Mouse (Mus musculus): Measurements from ENCODE around the gene Vezf1. TPM values are rescaled to one million over a fixed set of nuclear protein-coding genes. Genes with fewer than 3 reads are reported as not detected.

Vezf1 gene
- total RNA-seq, 2 experiments from 2014 or later = 41.5 to 41.9 TPM

DNA sequence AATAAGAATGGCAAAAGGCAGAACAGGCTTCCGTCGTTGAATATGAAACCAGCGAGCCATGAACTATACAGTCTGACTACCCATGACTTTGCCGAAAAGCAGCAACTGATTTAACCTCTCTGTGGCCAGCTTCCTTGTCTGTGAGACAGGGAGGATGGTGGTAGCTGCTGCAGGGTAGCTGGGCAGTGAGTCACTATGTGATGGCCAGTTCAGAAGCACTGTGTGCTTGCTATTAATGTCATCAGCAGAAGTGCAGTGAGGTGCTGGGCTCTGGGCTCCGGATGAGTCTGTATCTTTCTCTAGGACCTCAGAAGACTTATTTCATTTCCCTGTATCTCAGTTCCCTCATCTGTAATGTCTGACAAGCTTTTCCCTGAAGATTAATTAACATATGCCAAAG is 22.2 kb downstream of the Vezf1 start:
- intact Hi-C loops (cut with DNase I) = no loop called here

GRCm38 (mm10) chr11:88091949-88092348 is 23.9 kb downstream of the Vezf1 start:
- no peak for DNase-seq

More for the DNA sequence above, 22.2 kb downstream of the Vezf1 start:
- no peak for DNase-seq

GRCm38 (mm10) chr11:88097173-88097572 is 29.1 kb downstream of the Vezf1 start:
- intact Hi-C loops (cut with DNase I) = loop anchor here (2.0 to 5.0 kb wide), 2 partner anchors 24 to 65 kb away; no protein-coding TSS in a partner anchor
- peak; percentile 58 to 74 for DNase-seq

More at GRCm38 (mm10) chr11:88091949-88092348, 23.9 kb downstream of the Vezf1 start:
- intact Hi-C loops (cut with DNase I) = no loop called here

DNA sequence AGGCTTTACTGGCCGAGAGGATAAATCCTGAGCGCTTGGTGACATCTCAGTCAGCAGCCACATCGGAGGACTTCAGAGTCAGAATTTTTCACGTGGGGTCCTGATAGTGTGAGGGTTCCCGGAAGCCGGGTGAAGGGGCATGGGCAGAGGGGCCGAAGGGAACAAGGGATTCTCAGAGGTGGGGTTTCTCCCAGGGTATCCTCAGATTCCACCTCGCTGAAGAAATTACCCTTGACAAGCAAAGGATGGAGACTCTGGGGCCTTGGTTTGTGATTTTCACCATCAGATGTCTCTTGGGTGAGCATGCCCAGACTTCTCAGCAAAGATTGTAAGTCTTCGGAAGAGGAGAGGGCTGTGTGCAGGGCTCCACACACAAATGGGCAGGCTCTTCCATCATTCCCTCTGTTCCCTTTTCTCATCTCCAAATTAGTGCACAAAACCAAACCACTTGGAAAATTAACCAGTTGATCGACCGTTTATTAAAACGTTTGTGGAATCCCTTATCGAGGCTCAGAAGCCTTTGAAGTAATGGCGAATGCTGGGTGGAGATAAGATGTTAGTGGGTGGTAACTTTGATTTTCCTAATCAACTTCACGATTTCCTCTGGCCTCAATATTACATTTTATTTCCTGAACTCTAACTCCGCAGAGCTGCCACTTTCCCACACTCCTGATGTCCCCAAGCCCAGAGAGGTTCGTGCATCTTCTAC is 30.1 kb downstream of the Vezf1 start, which contains the start of gene Cuedc1:
Gene Cuedc1, plus strand, starts transcription at position 38 of the 709 bp plus-strand sequence.
- intact Hi-C loops (cut with DNase I) = loop anchor here (2.0 to 5.0 kb wide), 2 partner anchors 21 to 64 kb away; no protein-coding TSS in a partner anchor
- DNase-seq = no peak

- intact Hi-C loops (cut with DNase I) = loop anchor here (2.0 to 5.0 kb wide), 2 partner anchors 20 to 63 kb away; no protein-coding TSS in a partner anchor
- DNase-seq = peak; percentile 87 to 88
Measured at GRCm38 (mm10) chr11:88098787-88099598, 30.9 kb downstream of the Vezf1 start.

- intact Hi-C loops (cut with DNase I) = loop anchor here (2.0 to 5.0 kb wide), 2 partner anchors 19 to 63 kb away; no protein-coding TSS in a partner anchor
- DNase-seq = peak; percentile 91
Measured at GRCm38 (mm10) chr11:88099599-88100023, 31.5 kb downstream of the Vezf1 start.

- DNase-seq = no peak
- intact Hi-C loops (cut with DNase I) = no loop called here
Measured at GRCm38 (mm10) chr11:88100170-88100569, 32.1 kb downstream of the Vezf1 start.

GRCm38 (mm10) chr11:88103214-88103941 is 35.3 kb downstream of the Vezf1 start:
- intact Hi-C loops (cut with DNase I) = no loop called here
- no peak for DNase-seq

GRCm38 (mm10) chr11:88105494-88106291 is 37.6 kb downstream of the Vezf1 start:
- DNase-seq = no peak
- intact Hi-C loops (cut with DNase I) = loop anchor here (2.0 kb wide), 1 partner anchor 25 kb away; no protein-coding TSS in a partner anchor

- no peak for DNase-seq
- intact Hi-C loops (cut with DNase I) = no loop called here
Measured at GRCm38 (mm10) chr11:88106292-88106554, 38.1 kb downstream of the Vezf1 start.

- intact Hi-C loops (cut with DNase I) = no loop called here
- DNase-seq = no peak
Measured at GRCm38 (mm10) chr11:88107365-88107764, 39.3 kb downstream of the Vezf1 start.

DNA sequence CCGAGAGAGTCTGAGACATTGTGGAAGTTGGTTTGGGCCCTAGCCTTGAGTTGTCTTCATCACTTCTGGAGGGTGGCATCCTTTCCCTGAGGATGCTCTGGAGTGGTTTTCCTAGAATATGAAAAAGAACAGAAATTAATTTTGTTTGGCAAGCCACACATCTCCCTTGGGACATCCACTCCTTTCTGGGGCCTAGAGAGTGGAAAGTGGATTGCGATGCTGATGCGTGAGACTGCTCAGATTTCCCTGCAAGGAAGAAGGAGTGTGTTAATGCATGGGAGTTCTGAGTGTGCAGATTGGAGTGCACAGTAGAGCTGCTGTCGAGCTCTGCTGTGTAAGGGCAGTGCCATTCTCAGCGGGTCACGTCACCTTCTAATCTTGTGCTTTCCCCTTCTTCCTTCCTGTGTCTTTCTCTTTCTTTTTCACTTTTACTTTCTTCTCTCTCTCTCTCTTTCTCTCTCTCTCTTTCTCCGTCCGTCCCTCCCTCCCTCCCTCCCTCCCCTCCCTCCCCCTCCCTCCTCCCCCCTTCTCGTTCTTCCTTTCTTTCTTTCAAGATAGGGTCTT is 42.0 kb downstream of the Vezf1 start:
- peak in 1 of 2 experiments; percentile 33 for DNase-seq
- intact Hi-C loops (cut with DNase I) = no loop called here

- intact Hi-C loops (cut with DNase I) = no loop called here
- no peak for DNase-seq
Measured at GRCm38 (mm10) chr11:88112078-88112477, 44.0 kb downstream of the Vezf1 start.

- no peak for DNase-seq
Measured at GRCm38 (mm10) chr11:88112677-88113333, 44.7 kb downstream of the Vezf1 start.

GRCm38 (mm10) chr11:88113543-88114271 is 45.6 kb downstream of the Vezf1 start:
- intact Hi-C loops (cut with DNase I) = no loop called here
- DNase-seq = peak; percentile 67 to 68

More at GRCm38 (mm10) chr11:88112677-88113333, 44.7 kb downstream of the Vezf1 start:
- intact Hi-C loops (cut with DNase I) = no loop called here

DNA sequence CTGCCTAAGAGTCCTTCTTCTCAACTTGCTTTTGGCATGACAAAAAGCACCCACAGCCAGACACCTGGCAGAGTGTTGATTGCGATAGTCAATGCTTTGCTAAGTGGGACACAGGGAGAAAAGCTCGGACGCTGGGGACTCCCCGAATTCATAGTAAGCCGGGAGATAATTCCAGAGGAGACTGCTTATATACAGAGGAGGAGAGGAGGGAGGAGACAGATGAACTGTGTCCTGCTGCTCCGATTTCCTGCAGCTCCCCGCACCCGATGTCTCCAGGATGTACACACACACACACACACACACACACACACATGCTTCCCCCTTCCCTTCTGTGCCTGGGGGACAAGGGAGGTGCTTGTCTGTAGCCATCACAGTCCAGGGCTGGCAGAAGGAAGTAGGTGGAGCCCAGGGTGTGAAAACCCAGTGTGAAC is 46.8 kb downstream of the Vezf1 start:
- intact Hi-C loops (cut with DNase I) = loop anchor here (5.0 kb wide), 2 partner anchors 48 to 67 kb away; partner anchors contain the start of gene Vezf1
- peak; percentile 68 to 71 for DNase-seq

DNA sequence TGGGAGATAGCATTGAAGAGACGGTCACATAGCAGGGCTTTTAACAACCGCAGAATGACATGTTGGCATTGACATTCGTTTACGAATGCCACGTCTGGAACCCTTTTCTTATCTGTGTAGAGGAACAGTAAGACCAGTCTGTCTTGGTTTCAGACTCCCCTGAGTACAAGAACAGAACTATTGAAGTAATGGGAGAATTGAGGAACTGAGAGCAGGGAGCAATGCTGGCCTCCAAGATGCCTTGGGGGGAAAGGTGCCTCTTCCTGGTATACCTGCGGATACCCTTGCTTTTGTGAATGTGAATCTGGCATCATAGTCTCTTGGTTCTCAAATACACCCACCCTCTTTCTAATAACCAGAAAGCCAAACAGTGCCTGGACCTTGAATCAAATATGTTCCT is 48.5 kb downstream of the Vezf1 start:
- DNase-seq = no peak
- intact Hi-C loops (cut with DNase I) = loop anchor here (5.0 kb wide), 2 partner anchors 49 to 66 kb away; partner anchors contain the start of gene Vezf1

All from heart, postnatal 14 days (tissue).